Mouse (Mus musculus) embryonic stem cell, embryonic (primary cell): ENCODE measurements at regions not wholly inside any gene's neighbourhood (a gene's known extent, or its start where the extent isn't known, plus 50 kb on each side); places are given as distances from the start of the nearest gene placed in this dataset.

Experiments
- CTCF ChIA-PET, 4 experiments: fragments of 300-600 bp in 2 of 4; fragments of 350-600 bp in 2 of 4; sonication (Branson Sonifier 250); formaldehyde crosslinking; loops; one replicate each; lab custom pipeline; 2022; ENCODE audit warnings: inconsistent platforms in 2 of 4; lab: Charles Lee
- POLR2A ChIA-PET, 4 experiments: fragments of 300-600 bp in 2 of 4; fragments of 350-600 bp in 2 of 4; sonication (Branson Sonifier 250); formaldehyde crosslinking; loops; one replicate each; lab custom pipeline; 2022; ENCODE audit warnings: antibody characterized with exemption in 4 of 4, inconsistent platforms in 1 of 4; lab: Charles Lee

GRCm38 (mm10) chr1:71824410-71824809 lies 171.4 kb upstream of the Fn1 start:
- CTCF ChIA-PET: no interaction called here
- POLR2A ChIA-PET: interaction anchor here in 1 of 4 experiments (1.0 kb wide), 1 partner anchor 10 kb away, joined by 3 read pairs; no protein-coding TSS in a partner anchor

GRCm38 (mm10) chr1:71822123-71822522 lies 169.1 kb upstream of the Fn1 start:
- POLR2A ChIA-PET: interaction anchor here in 1 of 4 experiments (1.6 kb wide), 1 partner anchor 9 kb away, joined by 3 read pairs; no protein-coding TSS in a partner anchor
- CTCF ChIA-PET: no interaction called here

- ChIA-PET CTCF (no interaction called here), POLR2A (no interaction called here)
These were observed 168.1 kb upstream of the Fn1 start for GRCm38 (mm10) chr1:71821099-71821498.

- ChIA-PET CTCF (no interaction called here), POLR2A (interaction anchor here in 1 of 4 experiments (1.6 kb wide), 1 partner anchor 305 kb away, joined by 4 read pairs; no protein-coding TSS in a partner anchor)
These were observed 163.3 kb upstream of the Fn1 start for GRCm38 (mm10) chr1:71816306-71816705.

GRCm38 (mm10) chr1:71814141-71814540 lies 161.1 kb upstream of the Fn1 start:
- ChIA-PET POLR2A (interaction anchor here in 1 of 4 experiments (1.9 kb wide), 1 partner anchor 9 kb away, joined by 5 read pairs; no protein-coding TSS in a partner anchor), CTCF (no interaction called here)

- CTCF ChIA-PET: no interaction called here
- POLR2A ChIA-PET: interaction anchor here in 2 of 4 experiments (0.8 to 1.5 kb wide), 15 partner anchors 10 to 256 kb away, joined by 3 to 6 read pairs (median 4); partner anchors contain the start of gene Atic (in 1 of the 2)
These were observed 159.2 kb upstream of the Fn1 start for GRCm38 (mm10) chr1:71812171-71812695.

- POLR2A ChIA-PET: interaction anchor here in 2 of 4 experiments (0.7 to 1.3 kb wide), 4 partner anchors 10 to 220 kb away, joined by 3 read pairs; no protein-coding TSS in a partner anchor
- CTCF ChIA-PET: no interaction called here
These were observed 158.3 kb upstream of the Fn1 start for GRCm38 (mm10) chr1:71811196-71811788.

- ChIA-PET POLR2A (no interaction called here), CTCF (no interaction called here)
These were observed 155.0 kb upstream of the Fn1 start for GRCm38 (mm10) chr1:71808005-71808404.

- CTCF ChIA-PET: no interaction called here
- POLR2A ChIA-PET: no interaction called here
These were observed 154.6 kb upstream of the Fn1 start for GRCm38 (mm10) chr1:71807586-71807985.

GRCm38 (mm10) chr1:71801283-71802066 lies 148.5 kb upstream of the Fn1 start:
- POLR2A ChIA-PET: interaction anchor here in 2 of 4 experiments (0.9 to 1.5 kb wide), 5 partner anchors 10 to 699 kb away, joined by 3 to 5 read pairs (median 3); no protein-coding TSS in a partner anchor
- CTCF ChIA-PET: interaction anchor here in 2 of 4 experiments (0.6 to 1.4 kb wide), 2 partner anchors 312 to 322 kb away, joined by 4 read pairs; no protein-coding TSS in a partner anchor

- POLR2A ChIA-PET: interaction anchor here in 1 of 4 experiments (1.5 kb wide), 1 partner anchor 11 kb away, joined by 3 read pairs; no protein-coding TSS in a partner anchor
- CTCF ChIA-PET: interaction anchor here in 3 of 4 experiments (0.6 to 1.4 kb wide), 4 partner anchors 23 to 323 kb away, joined by 3 to 10 read pairs (median 4); no protein-coding TSS in a partner anchor
These were observed 147.6 kb upstream of the Fn1 start for GRCm38 (mm10) chr1:71800581-71800980.

- ChIA-PET CTCF (no interaction called here), POLR2A (interaction anchor here in 2 of 4 experiments (0.7 to 0.9 kb wide), 2 partner anchors 126 to 340 kb away, joined by 3 read pairs; no protein-coding TSS in a partner anchor)
These were observed 145.6 kb upstream of the Fn1 start for GRCm38 (mm10) chr1:71798636-71799035.

- POLR2A ChIA-PET: interaction anchor here in 1 of 4 experiments (1.4 kb wide), 1 partner anchor 24 kb away, joined by 4 read pairs; no protein-coding TSS in a partner anchor
- CTCF ChIA-PET: interaction anchor here in 1 of 4 experiments (1.6 kb wide), 1 partner anchor 10 kb away, joined by 3 read pairs; no protein-coding TSS in a partner anchor
These were observed 135.4 kb upstream of the Fn1 start for GRCm38 (mm10) chr1:71788408-71788807.

GRCm38 (mm10) chr1:71784880-71785279 lies 131.9 kb upstream of the Fn1 start:
- ChIA-PET CTCF (no interaction called here), POLR2A (no interaction called here)

GRCm38 (mm10) chr1:71778292-71778691 lies 125.3 kb upstream of the Fn1 start:
- ChIA-PET POLR2A (interaction anchor here (0.5 to 1.2 kb wide), 12 partner anchors 18 to 148 kb away, joined by 3 to 7 read pairs (median 3); no protein-coding TSS in a partner anchor), CTCF (interaction anchor here (0.5 to 1.6 kb wide), 11 partner anchors 10 to 196 kb away, joined by 3 to 7 read pairs (median 4); no protein-coding TSS in a partner anchor)

GRCm38 (mm10) chr1:71775865-71776501 lies 123.0 kb upstream of the Fn1 start:
- POLR2A ChIA-PET: interaction anchor here in 2 of 4 experiments (0.6 to 1.4 kb wide), 3 partner anchors 12 to 461 kb away, joined by 3 to 5 read pairs (median 3); no protein-coding TSS in a partner anchor

GRCm38 (mm10) chr1:71772526-71772925 lies 119.5 kb upstream of the Fn1 start:
- ChIA-PET POLR2A (no interaction called here), CTCF (no interaction called here)

More at GRCm38 (mm10) chr1:71775865-71776501, 123.0 kb upstream of the Fn1 start:
- CTCF ChIA-PET: interaction anchor here in 1 of 4 experiments (0.6 kb wide), 1 partner anchor 683 kb away, joined by 4 read pairs; no protein-coding TSS in a partner anchor

GRCm38 (mm10) chr1:71771798-71772197 lies 118.8 kb upstream of the Fn1 start:
- POLR2A ChIA-PET: no interaction called here
- CTCF ChIA-PET: no interaction called here
